Mouse (Mus musculus) Muller cell, postnatal 12 days (primary cell): ENCODE measurements at regions not wholly inside any gene's neighbourhood (a gene's known extent, or its start where the extent isn't known, plus 50 kb on each side); places are given as distances from the start of the nearest gene placed in this dataset.
"Not testable (repeated sequence)": the region's sequence is repeated elsewhere in the genome, so short reads cannot be mapped to it uniquely, and the experiment has no call there.

Experiments
- DNase-seq: peaks from one replicate; pipeline ENCODE4 v3.0.0-alpha.2; 2015; ENCODE audit errors: inconsistent ontology term

GRCm38 (mm10) chr1:12025791-12026190 lies 611.9 kb downstream of the A830018L16Rik start:
- peak; percentile 31 for DNase-seq

GRCm38 (mm10) chr1:12027442-12027841 lies 613.5 kb downstream of the A830018L16Rik start:
- no peak for DNase-seq

- no peak for DNase-seq
Observed at GRCm38 (mm10) chr1:12028074-12028473, 614.2 kb downstream of the A830018L16Rik start.

GRCm38 (mm10) chr1:12051931-12052482 lies 638.1 kb downstream of the A830018L16Rik start:
- no peak for DNase-seq

- DNase-seq = peak; percentile 12
Observed at GRCm38 (mm10) chr1:12055865-12056560, 642.1 kb downstream of the A830018L16Rik start.

- DNase-seq = no peak
Observed at GRCm38 (mm10) chr1:12065016-12065513, 651.2 kb downstream of the A830018L16Rik start.

- DNase-seq = no peak
Observed at GRCm38 (mm10) chr1:12092564-12093504, 678.9 kb downstream of the A830018L16Rik start.

GRCm38 (mm10) chr1:12115041-12115828 lies 701.3 kb downstream of the A830018L16Rik start:
- DNase-seq = peak; percentile 51

GRCm38 (mm10) chr1:12117083-12117482 lies 703.2 kb downstream of the A830018L16Rik start:
- peak; percentile 92 for DNase-seq

GRCm38 (mm10) chr1:12120926-12121325 lies 707.0 kb downstream of the A830018L16Rik start:
- no peak for DNase-seq

- not testable (repeated sequence) for DNase-seq
Observed at GRCm38 (mm10) chr1:12126611-12127010, 712.7 kb downstream of the A830018L16Rik start.

- no peak for DNase-seq
Observed at GRCm38 (mm10) chr1:12170503-12170902, 756.6 kb downstream of the A830018L16Rik start.

GRCm38 (mm10) chr1:12189646-12190233 lies 775.8 kb downstream of the A830018L16Rik start:
- DNase-seq = no peak

GRCm38 (mm10) chr1:12192588-12192987 lies 778.7 kb downstream of the A830018L16Rik start:
- no peak for DNase-seq

- peak; percentile 80 for DNase-seq
Observed at GRCm38 (mm10) chr1:12231089-12231488, 817.2 kb downstream of the A830018L16Rik start.

- DNase-seq = peak; percentile 26
Observed at GRCm38 (mm10) chr1:12242090-12242489, 828.2 kb downstream of the A830018L16Rik start.

- DNase-seq = no peak
Observed at GRCm38 (mm10) chr1:12282493-12282892, 868.6 kb downstream of the A830018L16Rik start.

- no peak for DNase-seq
Observed at GRCm38 (mm10) chr1:12285551-12285950, 871.6 kb downstream of the A830018L16Rik start.

GRCm38 (mm10) chr1:12286026-12286425 lies 872.1 kb downstream of the A830018L16Rik start:
- DNase-seq = no peak

- DNase-seq = no peak
Observed at GRCm38 (mm10) chr1:12288521-12288920, 874.6 kb downstream of the A830018L16Rik start.

GRCm38 (mm10) chr1:12291787-12292186 lies 877.9 kb downstream of the A830018L16Rik start:
- DNase-seq = peak; percentile 88
